Mouse (Mus musculus) liver (tissue): ENCODE data around the gene Plekhg1.

Experiments
- DNase-seq: peaks from one replicate; pipeline ENCODE4 v3.0.0-alpha.2; 2020; ENCODE audit warnings: mixed read lengths

Gene Plekhg1

GRCm38 (mm10) chr10:3740148-3740503 lies at the start of gene Plekhg1:
Plekhg1 (plus strand) TSS chr10:3740364.
- DNase-seq = peak; percentile 71

- DNase-seq = no peak
These were observed 47.4 kb upstream of the Plekhg1 start for GRCm38 (mm10) chr10:3692791-3693190.

GRCm38 (mm10) chr10:3693699-3694280 lies 46.4 kb upstream of the Plekhg1 start:
- DNase-seq = no peak

- no peak for DNase-seq
These were observed 44.7 kb upstream of the Plekhg1 start for GRCm38 (mm10) chr10:3695332-3695905.

GRCm38 (mm10) chr10:3696727-3697348 lies 43.3 kb upstream of the Plekhg1 start:
- no peak for DNase-seq

- no peak for DNase-seq
These were observed 42.7 kb upstream of the Plekhg1 start for GRCm38 (mm10) chr10:3697500-3697899.

- no peak for DNase-seq
These were observed 39.7 kb upstream of the Plekhg1 start for GRCm38 (mm10) chr10:3700225-3701073.

GRCm38 (mm10) chr10:3701832-3702231 lies 38.3 kb upstream of the Plekhg1 start:
- DNase-seq = no peak

GRCm38 (mm10) chr10:3702585-3702984 lies 37.6 kb upstream of the Plekhg1 start:
- no peak for DNase-seq

- DNase-seq = no peak
These were observed 33.9 kb upstream of the Plekhg1 start for GRCm38 (mm10) chr10:3706231-3706630.

GRCm38 (mm10) chr10:3710081-3710480 lies 30.1 kb upstream of the Plekhg1 start:
- no peak for DNase-seq

- DNase-seq = no peak
These were observed 24.7 kb upstream of the Plekhg1 start for GRCm38 (mm10) chr10:3715302-3715943.

GRCm38 (mm10) chr10:3718021-3718865 lies 21.9 kb upstream of the Plekhg1 start:
- peak; percentile 9 for DNase-seq

- no peak for DNase-seq
These were observed 19.9 kb upstream of the Plekhg1 start for GRCm38 (mm10) chr10:3720296-3720695.

- DNase-seq = no peak
These were observed 17.8 kb upstream of the Plekhg1 start for GRCm38 (mm10) chr10:3722339-3722738.

GRCm38 (mm10) chr10:3724665-3725064 lies 15.5 kb upstream of the Plekhg1 start:
- no peak for DNase-seq

- no peak for DNase-seq
These were observed 10.5 kb upstream of the Plekhg1 start for GRCm38 (mm10) chr10:3729666-3730065.

GRCm38 (mm10) chr10:3730314-3730713 lies 9.8 kb upstream of the Plekhg1 start:
- no peak for DNase-seq

- DNase-seq = no peak
These were observed 3.1 kb upstream of the Plekhg1 start for GRCm38 (mm10) chr10:3737034-3737433.

GRCm38 (mm10) chr10:3740504-3741388 lies 582 bp downstream of the Plekhg1 start:
- DNase-seq = peak; percentile 20

- DNase-seq = no peak
These were observed 1.6 kb downstream of the Plekhg1 start for GRCm38 (mm10) chr10:3741791-3742190.
